Mouse (Mus musculus) CH12.LX (cell line): ENCODE data around the gene Grb10. TPM values are rescaled to one million over a fixed set of nuclear protein-coding genes. Genes with fewer than 3 reads are reported as not detected.
A peak's percentile ranks its signal among the peaks of the same experiment; 100 is the strongest.

Experiments used
- DNase-seq: peaks from one replicate; pipeline ENCODE4 v3.0.0-alpha.2; 2013; ENCODE audit errors: extremely low read depth
- H3K27ac ChIP-seq: 2 replicates; pipeline ENCODE4 v1.5.1; 2012; ENCODE audit warnings: low read depth, mild to moderate bottlenecking, control low read depth, moderate library complexity; ENCODE audit not compliant: insufficient read depth
- H3K27me3 ChIP-seq: replicated peaks from 2 replicates; pipeline ENCODE3; 2012; ENCODE audit warnings: inconsistent platforms
- H3K36me3 ChIP-seq, 2 experiments: replicated peaks in 1 of 2; 2 replicates each; pipeline versions ENCODE3 to v1.6.1; 2012; ENCODE audit warnings: inconsistent platforms in 1 of 2, low read length in 1 of 2, mild to moderate bottlenecking in 1 of 2, mixed read lengths in 1 of 2, moderate library complexity in 1 of 2; ENCODE audit not compliant: control insufficient read depth in 1 of 2, insufficient read depth in 1 of 2
- H3K4me1 ChIP-seq, 2 experiments: 2 replicates each; pipeline ENCODE4 v1.6.1; 2012; ENCODE audit warnings: inconsistent platforms in 1 of 2, moderate library complexity in 1 of 2; ENCODE audit not compliant: insufficient read depth in 2 of 2, control insufficient read depth in 1 of 2
- H3K4me2 ChIP-seq: 2 replicates; pipeline ENCODE4 v1.6.1; 2012; ENCODE audit warnings: low read depth, mild to moderate bottlenecking, control low read depth; ENCODE audit not compliant: poor library complexity, insufficient read depth, severe bottlenecking
- H3K4me3 ChIP-seq, 3 experiments: fragments of 150-350 bp in 1 of 3; sonication (generic) in 1 of 3; replicated peaks in 1 of 3; 2 replicates each; pipeline versions ENCODE3 to v1.5.1; 2011 to 2012; ENCODE audit warnings: low read depth in 2 of 3, low read length in 2 of 3, mild to moderate bottlenecking in 2 of 3, moderate library complexity in 2 of 3, control low read depth in 1 of 3, improper control_type of control experiment in 1 of 3, inconsistent platforms in 1 of 3, mixed read lengths in 1 of 3; ENCODE audit not compliant: poor library complexity in 1 of 3
- H3K79me2 ChIP-seq: replicated peaks from 2 replicates; pipeline ENCODE4 v1.6.1; 2012; ENCODE audit warnings: mild to moderate bottlenecking, moderate library complexity; ENCODE audit not compliant: control insufficient read depth, poor library complexity, insufficient read depth, severe bottlenecking; ENCODE audit errors: extremely low read depth
- H3K9ac ChIP-seq: 2 replicates; pipeline ENCODE4 v1.6.1; 2012; ENCODE audit warnings: low read depth, mild to moderate bottlenecking, control low read depth, moderate library complexity; ENCODE audit not compliant: insufficient read depth
- H3K9me3 ChIP-seq: replicated peaks from 2 replicates; pipeline ENCODE3; 2012; ENCODE audit warnings: low read length, inconsistent platforms, mixed read lengths
- BHLHE40 ChIP-seq: IDR thresholded peaks from 2 replicates; pipeline ENCODE4 v1.6.1; 2011; ENCODE audit warnings: mild to moderate bottlenecking, low read depth, low read length, improper control_type of control experiment
- CTCF ChIP-seq, 2 experiments: IDR thresholded peaks in 1 of 2; conservative IDR thresholded peaks in 1 of 2; 2 replicates each; pipeline ENCODE4 v1.5.1; 2011 to 2012; ENCODE audit warnings: low read depth in 2 of 2, low read length in 2 of 2, improper control_type of control experiment in 1 of 2, inconsistent platforms in 1 of 2, mild to moderate bottlenecking in 1 of 2, moderate library complexity in 1 of 2
- GABPA ChIP-seq: IDR thresholded peaks from 2 replicates; pipeline ENCODE4 v1.6.1; 2012; ENCODE audit warnings: low read depth, low read length, improper control_type of control experiment, inconsistent platforms; ENCODE audit not compliant: insufficient replicate concordance
- JUN ChIP-seq: IDR thresholded peaks from 2 replicates; pipeline ENCODE4 v1.6.1; 2011; ENCODE audit warnings: low read depth, mild to moderate bottlenecking, low read length, improper control_type of control experiment, moderate library complexity; ENCODE audit not compliant: insufficient read depth
- KAT2A ChIP-seq: IDR thresholded peaks from 2 replicates; pipeline ENCODE4 v1.6.1; 2012; ENCODE audit warnings: low read length, improper control_type of control experiment, inconsistent platforms; ENCODE audit not compliant: insufficient replicate concordance
- MAFK ChIP-seq: IDR thresholded peaks from 2 replicates; pipeline ENCODE4 v1.6.1; 2011; ENCODE audit warnings: low read length, improper control_type of control experiment; ENCODE audit not compliant: insufficient replicate concordance
- MAX ChIP-seq: IDR thresholded peaks from 2 replicates; pipeline ENCODE4 v1.6.1; 2011; ENCODE audit warnings: low read length, improper control_type of control experiment
- MEF2A ChIP-seq: IDR thresholded peaks from 2 replicates; pipeline ENCODE4 v1.6.1; 2014; ENCODE audit warnings: low read depth, mild to moderate bottlenecking, inconsistent platforms, low read length, improper control_type of control experiment, borderline replicate concordance
- MXI1 ChIP-seq: IDR thresholded peaks from 2 replicates; pipeline ENCODE4 v1.6.1; 2011; ENCODE audit warnings: mild to moderate bottlenecking, low read depth, low read length, improper control_type of control experiment
- MYC ChIP-seq: IDR thresholded peaks from 2 replicates; pipeline ENCODE4 v1.6.1; 2011; ENCODE audit warnings: low read depth, mild to moderate bottlenecking, improper control_type of control experiment, low read length
- NRF1 ChIP-seq: IDR thresholded peaks from 2 replicates; pipeline ENCODE4 v1.6.1; 2014; ENCODE audit warnings: low read depth, mild to moderate bottlenecking, inconsistent platforms, low read length, improper control_type of control experiment, moderate library complexity
- PAX5 ChIP-seq: IDR thresholded peaks from 2 replicates; pipeline ENCODE4 v1.6.1; 2012; ENCODE audit warnings: low read length, inconsistent platforms, mixed read lengths
- RAD21 ChIP-seq: IDR thresholded peaks from 2 replicates; pipeline ENCODE4 v1.6.1; 2011; ENCODE audit warnings: low read depth, mild to moderate bottlenecking, low read length, improper control_type of control experiment, moderate library complexity
- SIN3A ChIP-seq: IDR thresholded peaks from 2 replicates; pipeline ENCODE4 v1.6.1; 2012; ENCODE audit warnings: low read length, improper control_type of control experiment, inconsistent platforms
- USF1 ChIP-seq: IDR thresholded peaks from 2 replicates; pipeline ENCODE4 v1.6.1; 2014; ENCODE audit warnings: low read depth, mild to moderate bottlenecking, inconsistent platforms, low read length, improper control_type of control experiment
- USF2 ChIP-seq: conservative IDR thresholded peaks from 2 replicates; pipeline ENCODE4 v1.6.1; 2011; ENCODE audit warnings: low read depth, low read length, improper control_type of control experiment
- ZMIZ1 ChIP-seq: IDR thresholded peaks from 2 replicates; pipeline ENCODE4 v1.6.1; 2012; ENCODE audit warnings: low read depth, mild to moderate bottlenecking, inconsistent platforms, low read length, improper control_type of control experiment
- dilution Hi-C: fragments of 300-500 bp; cut with MboI; formaldehyde crosslinking; loops from 2 replicates; pipeline ENCODE4 v1.14.3; 2020; ENCODE audit warnings: low sequenced_read_pairs; ENCODE audit not compliant: extremely low pct_unique_long_range_greater_than_20kb, extremely low pct_ligation_motif_present
- in situ Hi-C: fragments of 300-500 bp; cut with MboI; formaldehyde crosslinking; loops from 3 replicates; pipeline ENCODE4 v1.14.3; 2019; ENCODE audit warnings: low sequenced_read_pairs, low pct_ligation_motif_present, low pct_unique_long_range_greater_than_20kb, mixed read lengths
- polyA plus RNA-seq: library from polyadenylated mRNA; unstranded; fragments of >175 nt; gene quantifications from 2 replicates; pipeline ENCODE4 v1.2.1, GENCODE M21; 2012; ENCODE audit warnings: low read depth; ENCODE audit not compliant: insufficient read length
- total RNA-seq, 2 experiments: library from RNA; depleted of rRNA; stranded (reverse); fragments of 300-350 nt in 1 of 2; fragments of >200 nt in 1 of 2; gene quantifications; 2 replicates each; pipeline ENCODE4 v1.2.3; 2012 to 2014

Gene Grb10
- total and polyA plus RNA-seq, 3 experiments, result 38.4 to 189 (median 137) TPM

DNA sequence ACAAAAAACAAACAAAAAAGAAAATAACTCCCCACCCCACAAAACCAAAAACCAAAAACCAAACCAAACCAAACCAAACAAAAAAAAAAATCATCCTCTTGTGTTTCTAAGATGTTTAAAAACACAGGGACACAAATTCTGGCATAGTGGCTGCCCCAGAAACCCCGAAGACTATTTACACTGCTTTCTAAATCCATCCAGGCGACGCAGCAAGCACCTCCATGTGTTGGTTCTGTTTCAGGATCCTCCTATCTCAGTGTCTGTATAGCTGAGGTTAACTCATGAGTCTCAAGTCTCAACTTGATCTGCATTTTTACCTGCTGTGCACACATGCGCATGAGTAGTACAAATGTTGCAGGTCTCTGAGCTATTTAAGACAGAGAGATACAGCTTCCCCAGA is 1.9 kb upstream of the Grb10 start:
- TF ChIP-seq MXI1 (no peak), KAT2A (no peak), SIN3A (no peak), MYC (no peak), USF2 (no peak), MAFK (no peak), NRF1 (no peak), BHLHE40 (no peak), RAD21 (no peak), USF1 (no peak), ZMIZ1 (no peak)
- Histone ChIP-seq H3K9ac (no peak overlapping the region), H3K4me2 (0 out of 2 replicates have a peak overlapping the region, but pooled peaks have one; percentile 23), H3K79me2 (no peaks in the 10 kb centered on the region), H3K27me3 (no peaks in the 10 kb centered on the region), H3K4me3 (no peak overlapping the region), H3K27ac (no peak overlapping the region), H3K36me3 (no peaks in the 10 kb centered on the region), H3K4me1 (peaks cover 5 to 23% of the 10 kb centered on the region in 2 experiments), H3K9me3 (peaks cover 19% of the 10 kb centered on the region)
- in situ Hi-C loops (no loop called here), dilution Hi-C loops (no loop called here)
- DNase-seq, result no peak

DNA sequence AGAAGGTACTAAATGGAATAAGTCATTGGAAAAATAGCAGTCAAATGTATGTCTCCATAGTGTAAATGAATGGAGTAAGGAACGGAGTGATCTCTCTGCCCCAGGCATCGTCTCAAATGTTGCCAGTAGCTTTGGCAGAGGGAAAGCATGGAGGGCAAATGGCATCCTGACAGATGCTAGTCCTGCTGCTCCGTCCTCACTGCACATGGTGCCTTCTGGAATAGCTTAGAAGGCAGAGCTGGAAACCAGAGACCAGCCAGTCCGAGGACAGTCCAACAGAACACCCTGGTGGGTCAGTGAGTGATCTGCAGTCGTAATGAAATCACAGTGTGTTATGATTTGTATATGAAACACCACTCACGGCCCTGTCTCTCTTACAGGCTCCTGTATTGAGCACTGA is 1.3 kb upstream of the Grb10 start:
- no peaks in the 10 kb centered on the region for H3K27me3 ChIP-seq
- TF ChIP-seq CTCF (conservative IDR thresholded peaks at IDR 0.05 in 1 of 2, IDR thresholded peaks at IDR 0.05 in 1 of 2; ENCODE audit: low read depth in 2 of 2, low read length in 2 of 2) (no peak), KAT2A (no peak), ZMIZ1 (no peak), MAX (no peak), GABPA (no peak), MEF2A (no peak), JUN (no peak), PAX5 (no peak)
- no peak overlapping the region for H3K27ac ChIP-seq
- H3K36me3 ChIP-seq, result no peaks in the 10 kb centered on the region
- no peak overlapping the region for H3K4me3 ChIP-seq
- H3K4me1 ChIP-seq, result peaks cover 5 to 23% of the 10 kb centered on the region in 2 experiments
- no peak for DNase-seq
- H3K9me3 ChIP-seq, result peaks cover 22% of the 10 kb centered on the region
- no peak overlapping the region for H3K9ac ChIP-seq
- H3K4me2 ChIP-seq, result no peak overlapping the region
- no peaks in the 10 kb centered on the region for H3K79me2 ChIP-seq
- in situ Hi-C loops, result no loop called here
- dilution Hi-C loops, result no loop called here
